Mouse (Mus musculus): ENCODE results near the gene Slc1a4. TPM values are rescaled to one million over a fixed set of nuclear protein-coding genes. Genes with fewer than 3 reads are reported as not detected.
A peak's percentile ranks its signal among the peaks of the same experiment; 100 is the strongest.

Gene Slc1a4
- polyA plus RNA-seq, 1 experiment from 2014 or later, result 12.5 TPM

GRCm38 (mm10) chr11:20341598-20341997 lies 9.1 kb upstream of the Slc1a4 start:
- H3K4me2 ChIP-seq (replicated peaks), result no peak overlapping the region
- 70% methylated on average over 1 of the region's 1 CpGs for WGBS
- no peaks in the 10 kb centered on the region for H3K9me3 ChIP-seq
- no peaks in the 10 kb centered on the region for H3K4me1 ChIP-seq (replicated peaks)
- no peak overlapping the region for H3K27ac ChIP-seq
- H3K9ac ChIP-seq, result no peak overlapping the region
- H3K36me3 ChIP-seq, result no peaks in the 10 kb centered on the region
- H3K4me3 ChIP-seq (replicated peaks), result no peak overlapping the region
- ATAC-seq, result no peak
- no peaks in the 10 kb centered on the region for H3K27me3 ChIP-seq (replicated peaks)

GRCm38 (mm10) chr11:20338703-20339102 lies 6.2 kb upstream of the Slc1a4 start:
- Histone ChIP-seq H3K4me3 (replicated peaks) (no peak overlapping the region), H3K9ac (no peak overlapping the region), H3K4me1 (replicated peaks) (no peaks in the 10 kb centered on the region), H3K4me2 (replicated peaks) (no peak overlapping the region), H3K27me3 (replicated peaks) (no peaks in the 10 kb centered on the region), H3K9me3 (no peaks in the 10 kb centered on the region), H3K27ac (no peak overlapping the region), H3K36me3 (no peaks in the 10 kb centered on the region)
- ATAC-seq, result no peak
- WGBS, result 61% methylated on average over 2 of the region's 2 CpGs

GRCm38 (mm10) chr11:20334301-20334700 lies 1.8 kb upstream of the Slc1a4 start:
- 37% methylated on average over 1 of the region's 1 CpGs for WGBS
- H3K9me3 ChIP-seq, result no peaks in the 10 kb centered on the region
- H3K36me3 ChIP-seq, result no peaks in the 10 kb centered on the region
- H3K4me3 ChIP-seq (replicated peaks), result no peak overlapping the region
- peaks cover 14% of the 10 kb centered on the region for H3K4me1 ChIP-seq (replicated peaks)
- H3K27ac ChIP-seq, result no peak overlapping the region
- H3K27me3 ChIP-seq (replicated peaks), result no peaks in the 10 kb centered on the region
- no peak overlapping the region for H3K4me2 ChIP-seq (replicated peaks)
- ATAC-seq, result no peak
- H3K9ac ChIP-seq, result no peak overlapping the region

DNA sequence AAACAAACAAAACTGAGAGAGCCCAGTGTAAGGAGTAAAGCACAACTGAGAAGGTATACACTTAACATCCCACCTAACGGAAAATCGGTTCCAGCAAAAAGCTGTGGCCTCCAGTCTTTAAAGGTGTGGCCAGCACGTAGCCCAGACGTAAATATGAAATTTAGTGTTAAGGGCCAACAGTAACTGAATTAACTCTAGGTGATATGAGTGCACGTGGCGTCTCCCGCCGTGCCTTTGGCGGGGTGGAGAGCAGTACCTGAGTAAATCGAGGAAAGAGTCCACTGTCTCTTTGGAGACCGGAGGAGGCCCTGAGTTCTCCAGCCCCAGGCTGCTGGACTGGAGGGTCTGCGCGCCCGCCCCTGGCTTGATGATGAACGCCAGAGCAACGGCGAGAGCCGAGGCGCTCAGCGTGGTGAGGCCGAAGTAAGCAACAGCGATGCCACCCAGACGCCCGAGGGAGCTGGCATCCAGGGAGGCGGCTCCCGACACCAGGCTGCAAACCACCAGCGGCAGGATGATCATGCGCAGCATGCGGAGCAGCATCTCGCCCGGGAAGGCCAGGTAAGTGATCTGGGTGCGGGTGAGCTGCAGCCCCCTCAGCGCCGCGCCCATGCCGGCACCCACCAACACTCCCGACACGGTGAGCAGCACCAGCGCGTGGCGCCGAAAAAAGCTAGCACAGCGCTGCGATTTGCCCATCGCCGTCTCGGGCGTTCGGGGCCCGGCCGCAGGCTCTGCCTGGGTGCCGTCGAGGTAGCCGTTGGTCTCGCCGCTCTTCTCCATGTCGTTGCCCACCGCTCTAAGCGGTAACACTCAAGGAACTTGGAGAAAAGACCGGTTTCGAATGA lies 599 bp downstream of the Slc1a4 start:
- Histone ChIP-seq H3K27ac (peak overlapping the region; percentile 84), H3K4me2 (replicated peaks) (peak overlapping the region; percentile 98), H3K36me3 (no peaks in the 10 kb centered on the region), H3K4me1 (replicated peaks) (peaks cover 14% of the 10 kb centered on the region), H3K9me3 (no peaks in the 10 kb centered on the region), H3K4me3 (replicated peaks) (peak overlapping the region; percentile 74), H3K27me3 (replicated peaks) (no peaks in the 10 kb centered on the region), H3K9ac (peak overlapping the region; percentile 77)
- peak; percentile 25 for ATAC-seq
- WGBS, result 1% methylated on average over 61 of the region's 61 CpGs

GRCm38 (mm10) chr11:20331027-20331689 lies 1.4 kb downstream of the Slc1a4 start:
- H3K4me2 ChIP-seq (replicated peaks), result peak overlapping the region; percentile 98
- no peak overlapping the region for H3K27ac ChIP-seq
- no peaks in the 10 kb centered on the region for H3K36me3 ChIP-seq
- 39% methylated on average over 9 of the region's 9 CpGs for WGBS
- H3K9ac ChIP-seq, result no peak overlapping the region
- no peaks in the 10 kb centered on the region for H3K9me3 ChIP-seq
- peak overlapping the region; percentile 74 for H3K4me3 ChIP-seq (replicated peaks)
- no peak for ATAC-seq
- H3K4me1 ChIP-seq (replicated peaks), result peaks cover 19% of the 10 kb centered on the region
- H3K27me3 ChIP-seq (replicated peaks), result no peaks in the 10 kb centered on the region

- no peaks in the 10 kb centered on the region for H3K27me3 ChIP-seq (replicated peaks)
- ATAC-seq, result no peak
- WGBS, result 84% methylated on average over 5 of the region's 5 CpGs
- no peak overlapping the region for H3K4me3 ChIP-seq (replicated peaks)
- no peak overlapping the region for H3K27ac ChIP-seq
- H3K4me1 ChIP-seq (replicated peaks), result peaks cover 19% of the 10 kb centered on the region
- no peak overlapping the region for H3K4me2 ChIP-seq (replicated peaks)
- H3K9me3 ChIP-seq, result no peaks in the 10 kb centered on the region
- H3K36me3 ChIP-seq, result no peaks in the 10 kb centered on the region
- no peak overlapping the region for H3K9ac ChIP-seq
These were observed 2.8 kb downstream of the Slc1a4 start for GRCm38 (mm10) chr11:20329711-20330110.

DNA sequence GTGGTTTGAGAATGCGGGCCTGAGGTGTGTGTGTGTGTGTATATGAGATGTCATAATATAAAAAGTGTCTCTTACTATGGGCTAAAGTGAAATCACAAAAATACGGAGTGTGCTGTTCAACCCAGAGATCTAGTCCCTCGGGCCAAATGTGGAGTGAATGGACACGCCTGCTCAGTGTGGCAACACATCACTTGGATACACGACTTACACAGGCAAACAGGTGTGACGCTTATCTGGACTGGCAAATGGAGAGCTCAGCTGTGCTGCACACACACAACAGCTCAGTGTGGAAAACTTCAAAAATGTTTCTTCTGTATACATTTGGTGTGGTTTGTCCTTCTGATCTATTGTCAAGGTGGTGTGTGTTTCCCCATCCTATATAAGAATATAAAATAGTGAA lies 3.7 kb downstream of the Slc1a4 start:
- H3K4me2 ChIP-seq (replicated peaks), result no peak overlapping the region
- H3K27me3 ChIP-seq (replicated peaks), result no peaks in the 10 kb centered on the region
- no peak overlapping the region for H3K27ac ChIP-seq
- no peaks in the 10 kb centered on the region for H3K36me3 ChIP-seq
- no peaks in the 10 kb centered on the region for H3K9me3 ChIP-seq
- 78% methylated on average over 6 of the region's 6 CpGs for WGBS
- no peak overlapping the region for H3K9ac ChIP-seq
- no peak for ATAC-seq
- no peak overlapping the region for H3K4me3 ChIP-seq (replicated peaks)
- peaks cover 19% of the 10 kb centered on the region for H3K4me1 ChIP-seq (replicated peaks)

GRCm38 (mm10) chr11:20326328-20326995 lies 6.1 kb downstream of the Slc1a4 start:
- Histone ChIP-seq H3K9me3 (no peaks in the 10 kb centered on the region), H3K4me1 (replicated peaks) (peaks cover 11% of the 10 kb centered on the region), H3K27me3 (replicated peaks) (no peaks in the 10 kb centered on the region), H3K4me3 (replicated peaks) (no peak overlapping the region), H3K4me2 (replicated peaks) (no peak overlapping the region), H3K36me3 (no peaks in the 10 kb centered on the region), H3K9ac (no peak overlapping the region), H3K27ac (no peak overlapping the region)
- 74% methylated on average over 11 of the region's 11 CpGs for WGBS
- ATAC-seq, result no peak

DNA sequence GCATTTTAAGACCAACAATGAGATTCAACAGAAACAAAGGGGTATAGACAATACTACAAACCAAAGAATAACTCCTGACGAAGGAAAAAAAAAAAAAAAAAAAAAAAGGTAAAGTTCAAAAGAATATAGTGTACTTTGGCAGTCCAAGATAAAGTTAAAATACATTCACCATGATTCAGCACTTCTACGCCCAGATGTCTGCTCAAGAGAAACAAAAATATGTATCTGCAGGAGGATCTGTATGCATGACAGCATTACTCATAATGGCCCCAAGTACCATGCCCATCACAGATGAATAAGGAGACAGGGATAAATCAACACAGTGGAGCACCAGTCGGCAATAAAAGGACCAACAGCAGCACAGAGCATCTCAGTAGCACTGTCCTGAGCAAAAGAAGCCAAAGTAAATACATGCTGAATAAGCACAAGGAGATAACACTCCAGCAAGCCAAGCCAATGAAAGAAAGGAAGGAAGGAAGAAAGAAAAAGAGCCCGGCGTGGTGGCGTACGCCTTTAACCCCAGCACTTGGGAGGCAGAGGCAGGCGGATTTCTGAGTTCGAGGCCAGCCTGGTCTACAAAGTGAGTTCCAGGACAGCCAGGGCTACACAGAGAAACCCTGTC lies 7.3 kb downstream of the Slc1a4 start:
- H3K36me3 ChIP-seq, result no peaks in the 10 kb centered on the region
- H3K4me1 ChIP-seq (replicated peaks), result peaks cover 7% of the 10 kb centered on the region
- no peak overlapping the region for H3K27ac ChIP-seq
- ATAC-seq, result no peak
- no peak overlapping the region for H3K4me3 ChIP-seq (replicated peaks)
- 88% methylated on average over 9 of the region's 9 CpGs for WGBS
- H3K4me2 ChIP-seq (replicated peaks), result no peak overlapping the region
- no peaks in the 10 kb centered on the region for H3K27me3 ChIP-seq (replicated peaks)
- H3K9me3 ChIP-seq, result no peaks in the 10 kb centered on the region
- no peak overlapping the region for H3K9ac ChIP-seq

DNA sequence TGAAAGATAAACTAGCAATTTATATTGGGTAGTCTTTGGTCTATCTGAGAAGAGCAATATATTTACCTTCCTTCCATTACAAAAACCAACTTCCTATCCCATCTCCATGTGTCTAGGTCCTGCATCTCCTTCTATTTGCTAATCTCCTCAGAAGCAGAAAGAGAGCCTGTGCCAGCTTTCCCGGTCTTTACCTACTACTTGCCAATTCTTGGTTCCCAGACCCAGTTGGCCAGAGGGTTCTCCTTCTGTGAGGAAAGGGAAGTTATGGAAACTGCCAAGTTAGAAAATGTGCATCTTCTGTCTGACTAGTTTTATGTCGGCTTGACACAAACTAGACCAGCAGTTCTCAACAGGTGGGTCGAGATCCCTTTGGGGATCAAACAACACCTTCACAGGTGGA lies 8.5 kb downstream of the Slc1a4 start:
- Histone ChIP-seq H3K4me1 (replicated peaks) (0 out of 2 replicates have a peak, but pooled peaks cover 4% of the 10 kb centered on the region), H3K4me2 (replicated peaks) (no peak overlapping the region), H3K27ac (no peak overlapping the region), H3K36me3 (no peaks in the 10 kb centered on the region), H3K4me3 (replicated peaks) (no peak overlapping the region), H3K9me3 (no peaks in the 10 kb centered on the region), H3K27me3 (replicated peaks) (no peaks in the 10 kb centered on the region), H3K9ac (no peak overlapping the region)
- 93% methylated on average over 3 of the region's 3 CpGs for WGBS
- no peak for ATAC-seq

DNA sequence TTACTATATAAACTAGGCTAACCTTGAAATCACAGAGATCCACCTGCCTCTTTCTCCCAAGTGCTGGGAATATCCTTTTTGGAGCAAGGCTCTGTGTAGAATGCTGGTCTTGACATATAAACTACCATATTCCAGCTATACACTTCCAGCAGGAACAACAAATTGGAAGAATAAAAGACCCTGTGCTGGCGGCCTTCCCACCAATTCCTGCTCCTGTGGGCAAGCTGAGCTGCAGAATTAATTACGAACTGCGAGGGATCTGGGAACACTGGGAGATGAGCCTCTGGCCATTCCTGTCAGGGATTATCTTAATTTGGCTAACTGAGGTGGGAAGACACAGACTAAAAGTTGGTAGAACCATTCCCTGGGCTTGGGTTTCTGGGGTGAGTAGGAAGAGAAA lies 10.1 kb downstream of the Slc1a4 start:
- Histone ChIP-seq H3K9me3 (no peaks in the 10 kb centered on the region), H3K4me2 (replicated peaks) (no peak overlapping the region), H3K27me3 (replicated peaks) (no peaks in the 10 kb centered on the region), H3K9ac (no peak overlapping the region), H3K36me3 (no peaks in the 10 kb centered on the region), H3K4me3 (replicated peaks) (no peak overlapping the region), H3K27ac (no peak overlapping the region), H3K4me1 (replicated peaks) (0 out of 2 replicates have a peak, but pooled peaks cover 4% of the 10 kb centered on the region)
- ATAC-seq, result no peak
- 86% methylated on average over 3 of the region's 3 CpGs for WGBS

DNA sequence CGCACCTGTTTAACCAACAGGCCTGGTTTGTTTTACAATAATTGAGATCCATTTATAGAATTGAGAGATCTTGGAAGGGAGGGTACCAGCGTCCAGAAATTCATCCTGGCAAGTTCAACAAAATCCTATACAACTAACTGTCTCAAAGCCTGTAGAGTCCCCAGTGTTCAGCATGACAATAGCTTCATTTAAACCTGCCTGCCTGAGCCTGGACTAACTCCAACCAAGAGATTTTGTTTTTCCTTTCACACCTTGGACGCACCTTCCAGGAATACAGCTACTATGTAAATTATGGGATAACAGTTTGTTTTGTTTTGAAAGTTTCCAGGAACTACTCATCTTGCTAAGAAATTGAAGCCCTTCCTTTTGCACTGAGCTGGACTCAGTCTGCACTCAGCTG lies 11.9 kb downstream of the Slc1a4 start:
- no peaks in the 10 kb centered on the region for H3K27me3 ChIP-seq (replicated peaks)
- H3K4me2 ChIP-seq (replicated peaks), result no peak overlapping the region
- 78% methylated on average over 3 of the region's 3 CpGs for WGBS
- no peaks in the 10 kb centered on the region for H3K4me1 ChIP-seq (replicated peaks)
- no peak overlapping the region for H3K9ac ChIP-seq
- no peaks in the 10 kb centered on the region for H3K9me3 ChIP-seq
- H3K4me3 ChIP-seq (replicated peaks), result no peak overlapping the region
- H3K27ac ChIP-seq, result no peak overlapping the region
- no peak for ATAC-seq
- H3K36me3 ChIP-seq, result 0 out of 2 replicates have a peak, but pooled peaks cover 2% of the 10 kb centered on the region
